Mouse (Mus musculus) hindbrain, postnatal 0 days (tissue): ENCODE results near the gene Lrrc8e. TPM values are rescaled to one million over a fixed set of nuclear protein-coding genes. Genes with fewer than 3 reads are reported as not detected.

Experiments
- ATAC-seq: fragments of 200-750 bp; cut with Nextera tagmentation; 2 replicates; pipeline ENCODE4 v1.8.0; 2017; ENCODE audit warnings: mild to moderate bottlenecking, moderate TSS enrichment, moderate library complexity
- DNase-seq: peaks from one replicate; pipeline ENCODE4 v3.0.0-alpha.2; 2015; ENCODE audit warnings: low spot score
- H3K27ac ChIP-seq: fragments of 300-500 bp; sonication (generic); 2 replicates; pipeline ENCODE4 v1.5.1; 2014; ENCODE audit warnings: mild to moderate bottlenecking
- H3K27me3 ChIP-seq: fragments of 300-500 bp; sonication (generic); 2 replicates; pipeline ENCODE4 v1.6.1; 2014; ENCODE audit warnings: low read length, mixed read lengths; ENCODE audit not compliant: insufficient read depth
- H3K36me3 ChIP-seq: fragments of 300-500 bp; sonication (generic); 2 replicates; pipeline ENCODE4 v1.6.1; 2014; ENCODE audit warnings: low read length, mixed read lengths; ENCODE audit not compliant: insufficient read depth
- H3K4me1 ChIP-seq: fragments of 300-500 bp; sonication (generic); 2 replicates; pipeline ENCODE4 v1.6.1; 2014; ENCODE audit warnings: antibody characterized with exemption, low read length, mixed read lengths; ENCODE audit not compliant: insufficient read depth
- H3K4me2 ChIP-seq: fragments of 300-500 bp; sonication (generic); 2 replicates; pipeline ENCODE4 v1.6.1; 2014; ENCODE audit warnings: low read depth, mild to moderate bottlenecking, low read length, moderate library complexity, mixed read lengths
- H3K4me3 ChIP-seq: fragments of 300-500 bp; sonication (generic); 2 replicates; pipeline ENCODE4 v1.5.1; 2014; ENCODE audit warnings: low read length
- H3K9ac ChIP-seq: fragments of 300-500 bp; sonication (generic); replicated peaks from 2 replicates; pipeline ENCODE4 v1.6.1; 2014; ENCODE audit warnings: mild to moderate bottlenecking, low read length, moderate library complexity, mixed read lengths
- H3K9me3 ChIP-seq: fragments of 300-500 bp; sonication (generic); 2 replicates; pipeline ENCODE4 v1.6.1; 2016; ENCODE audit warnings: low read length, mixed read lengths
- CTCF ChIP-seq: IDR thresholded peaks from 2 replicates; pipeline ENCODE4 v1.5.1; 2016; ENCODE audit warnings: antibody characterized with exemption, control low read depth, low read depth
- WGBS: fragments of 180-500 bp; shearing (Covaris S2); extraction: QIAGEN DNeasy Blood & Tissue Kit; methylation state at CpG from one replicate; pipeline ENCODE4 v1.1.7; 2014; 5-methylcytosine and 5-hydroxymethylcytosine counted together
- polyA plus RNA-seq: library from polyadenylated mRNA; unstranded; fragments of >200 nt; fragmentation: Nextera tagmentation; extraction: Ambion mirVana; gene quantifications from 2 replicates; pipeline ENCODE4 v1.2.1, GENCODE M21; 2015
- total RNA-seq: library from RNA; depleted of rRNA; stranded (reverse); fragments of >200 nt; gene quantifications from 2 replicates; pipeline ENCODE4 v1.2.3, GENCODE M21; 2014

Gene Lrrc8e
- total and polyA plus RNA-seq, 2 experiments from 2014 or later, result not detected

DNA sequence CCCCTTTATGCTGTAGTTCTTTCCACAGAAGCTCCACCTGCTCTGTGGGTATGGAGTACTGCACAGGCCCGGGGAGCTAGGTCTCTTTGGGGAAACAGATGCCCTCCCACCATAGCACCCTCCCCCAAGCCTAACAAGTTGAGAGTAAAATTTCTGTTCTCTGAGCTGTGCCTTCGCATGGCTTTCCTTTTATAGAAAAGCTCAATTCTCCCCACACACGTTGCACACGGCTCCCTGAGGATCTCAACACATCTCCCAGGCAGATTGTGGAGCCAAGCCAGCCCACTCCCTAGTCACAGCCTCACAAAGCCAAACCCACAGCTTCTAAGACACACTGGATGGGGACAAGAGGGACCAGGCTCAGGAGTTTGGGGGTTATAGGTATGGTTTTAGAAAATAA, 30.3 kb downstream of the Lrrc8e start:
- peak overlapping the region; percentile 74 for H3K4me2 ChIP-seq
- H3K4me1 ChIP-seq, result peaks cover 18% of the 10 kb centered on the region
- WGBS, result 19% methylated on average over 4 of the region's 4 CpGs
- H3K9me3 ChIP-seq, result no peaks in the 10 kb centered on the region
- no peaks in the 10 kb centered on the region for H3K27me3 ChIP-seq
- TF ChIP-seq CTCF, result no peak
- peak overlapping the region; percentile 18 for H3K9ac ChIP-seq
- 0 out of 2 replicates have a peak overlapping the region, but pooled peaks have one; percentile 94 for H3K27ac ChIP-seq
- peaks cover 36% of the 10 kb centered on the region; the same call in 1 of the 2 replicates for H3K36me3 ChIP-seq
- DNase-seq, result peak; percentile 48
- H3K4me3 ChIP-seq, result no peak overlapping the region
- ATAC-seq, result no peak

DNA sequence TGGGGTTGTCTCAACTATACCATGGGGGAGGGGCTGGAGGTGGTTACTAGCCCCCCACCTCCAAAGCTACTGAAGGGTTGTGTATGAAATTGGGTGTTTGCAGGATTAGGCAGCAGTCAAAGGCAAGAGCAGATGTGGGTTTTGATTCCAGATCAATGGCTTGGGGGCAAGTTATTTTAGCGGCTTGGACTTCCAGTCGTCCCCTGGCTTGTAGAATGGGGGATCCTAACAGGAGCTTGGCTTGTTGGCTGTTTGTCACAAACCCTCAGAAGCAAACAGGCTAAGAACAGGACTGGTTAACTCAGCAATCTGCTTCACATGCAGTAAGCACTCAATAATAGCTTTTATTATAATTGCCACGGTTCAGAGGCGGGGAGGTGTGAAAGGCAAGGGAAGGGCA, 30.7 kb downstream of the Lrrc8e start:
- TF ChIP-seq CTCF, result no peak
- H3K27ac ChIP-seq, result peak overlapping the region; percentile 94; the same call in 1 of the 2 replicates
- H3K9me3 ChIP-seq, result no peaks in the 10 kb centered on the region
- peak overlapping the region; percentile 74 for H3K4me2 ChIP-seq
- DNase-seq (no peak), ATAC-seq (no peak)
- H3K4me3 ChIP-seq, result peak overlapping the region; percentile 76
- 58% methylated on average over 4 of the region's 4 CpGs for WGBS
- H3K4me1 ChIP-seq, result peaks cover 18% of the 10 kb centered on the region
- peak overlapping the region; percentile 90; the same call in 1 of the 2 replicates for H3K9ac ChIP-seq
- peaks cover 40% of the 10 kb centered on the region; the same call in 1 of the 2 replicates for H3K36me3 ChIP-seq
- no peaks in the 10 kb centered on the region for H3K27me3 ChIP-seq

DNA sequence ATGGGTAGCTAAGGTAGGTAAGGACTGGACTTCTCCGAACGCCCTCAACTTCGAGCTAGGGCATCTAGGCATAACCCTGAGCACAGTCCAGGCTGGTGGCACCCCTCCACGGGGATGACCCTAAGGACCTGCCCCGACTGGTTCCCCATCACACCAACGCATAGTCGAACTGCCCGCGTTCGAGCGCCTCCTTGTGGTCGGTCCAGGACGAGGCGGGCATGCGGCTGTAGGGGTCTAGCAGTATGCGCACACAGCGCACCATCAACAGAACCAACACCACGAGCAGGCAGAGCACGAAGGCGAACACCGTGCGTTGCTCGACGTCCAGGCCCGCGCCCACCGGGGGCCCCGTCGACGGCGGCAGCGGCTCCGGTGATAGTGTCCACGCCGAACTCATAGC, 31.6 kb downstream of the Lrrc8e start:
- Histone ChIP-seq H3K27ac (peak overlapping the region; percentile 94), H3K4me2 (peak overlapping the region; percentile 74), H3K9ac (peak overlapping the region; percentile 90), H3K4me1 (peaks cover 18% of the 10 kb centered on the region), H3K4me3 (peak overlapping the region; percentile 76), H3K36me3 (peaks cover 45% of the 10 kb centered on the region; the same call in 1 of the 2 replicates), H3K9me3 (no peaks in the 10 kb centered on the region), H3K27me3 (no peaks in the 10 kb centered on the region)
- WGBS, result 2% methylated on average over 35 of the region's 35 CpGs
- peak; percentile 71 for ATAC-seq
- DNase-seq, result peak; percentile 85
- TF ChIP-seq CTCF, result peak; percentile 97

DNA sequence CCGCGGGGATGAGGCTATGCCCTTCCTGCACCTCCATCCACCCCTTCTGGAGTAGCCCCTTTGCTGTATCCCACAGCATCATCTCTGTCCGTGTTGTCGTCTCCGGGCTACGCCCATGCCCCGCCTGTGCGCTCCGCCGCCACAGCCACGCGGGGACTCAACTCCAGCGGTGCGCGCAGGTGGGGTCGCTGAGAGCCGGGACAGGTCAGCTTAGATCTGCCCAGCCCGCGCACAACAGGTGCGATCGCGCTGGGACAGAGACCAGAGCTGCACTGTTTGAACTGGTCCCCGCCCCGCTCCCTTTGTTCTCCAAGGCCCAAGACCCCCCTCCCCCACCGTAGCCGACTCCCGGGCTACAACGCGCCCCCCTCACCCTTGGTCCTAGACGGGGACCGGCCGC, 32.1 kb downstream of the Lrrc8e start:
- no peak for TF ChIP-seq CTCF
- H3K27ac ChIP-seq, result peak overlapping the region; percentile 94
- peak overlapping the region; percentile 90 for H3K9ac ChIP-seq
- peaks cover 18% of the 10 kb centered on the region for H3K4me1 ChIP-seq
- H3K4me2 ChIP-seq, result peak overlapping the region; percentile 74
- H3K4me3 ChIP-seq, result peak overlapping the region; percentile 76
- peaks cover 46% of the 10 kb centered on the region; the same call in 1 of the 2 replicates for H3K36me3 ChIP-seq
- H3K27me3 ChIP-seq, result no peaks in the 10 kb centered on the region
- H3K9me3 ChIP-seq, result no peaks in the 10 kb centered on the region
- ATAC-seq, result peak; percentile 74
- peak; percentile 71 for DNase-seq
- WGBS, result under 1% methylated on average over 32 of the region's 32 CpGs

DNA sequence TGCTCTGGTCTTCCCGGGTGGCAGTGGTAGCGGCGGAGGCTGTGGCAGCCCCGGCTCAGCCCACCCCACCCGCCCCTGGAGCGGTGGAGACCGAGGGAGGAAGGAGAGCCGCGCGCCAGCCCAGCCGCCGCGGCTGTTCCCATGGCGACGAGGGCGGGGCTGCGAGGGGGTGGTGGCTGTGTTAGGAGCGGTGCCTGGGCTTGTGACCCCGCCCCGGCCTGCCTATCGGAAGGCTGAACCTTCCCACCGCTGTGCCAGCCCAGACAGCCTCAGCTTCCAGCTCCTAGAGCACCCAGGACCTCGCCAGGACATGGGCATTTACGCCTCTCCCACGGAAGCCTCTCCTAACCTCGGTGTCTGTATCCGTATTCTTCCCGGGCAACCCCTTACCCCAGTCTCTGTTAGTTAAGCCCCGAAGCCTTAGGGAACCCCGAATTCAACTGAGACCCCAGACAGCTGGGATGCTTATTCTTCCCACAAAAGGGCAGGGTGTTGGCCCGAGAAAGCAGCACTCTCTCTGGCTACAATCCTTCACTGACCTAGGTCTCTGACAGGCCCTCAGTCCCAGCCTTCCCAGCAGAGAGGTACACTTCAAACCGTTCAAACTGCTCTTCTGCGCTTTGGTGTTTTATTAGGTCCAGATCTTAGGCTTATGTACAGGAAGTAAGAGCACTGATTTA, 32.6 kb downstream of the Lrrc8e start, which contains the start of gene Ctxn1:
Gene Ctxn1, minus strand, starts transcription at position 150 of the 680 bp plus-strand sequence.
- Histone ChIP-seq H3K4me2 (peak within 1 kb of the TSS; percentile 74), H3K4me1 (peaks cover 18% of the 10 kb centered on the region), H3K9me3 (no peaks in the 10 kb centered on the region), H3K4me3 (peak within 1 kb of the TSS; percentile 76), H3K36me3 (peaks cover 52% of the 10 kb centered on the region; the same call in 1 of the 2 replicates), H3K27ac (peak within 1 kb of the TSS; percentile 94), H3K27me3 (no peaks in the 10 kb centered on the region), H3K9ac (peak within 1 kb of the TSS; percentile 90)
- peak; percentile 94 for DNase-seq
- 5% methylated on average over 30 of the region's 33 CpGs for WGBS
- TF ChIP-seq CTCF, result no peak
- peak; percentile 89 for ATAC-seq

DNA sequence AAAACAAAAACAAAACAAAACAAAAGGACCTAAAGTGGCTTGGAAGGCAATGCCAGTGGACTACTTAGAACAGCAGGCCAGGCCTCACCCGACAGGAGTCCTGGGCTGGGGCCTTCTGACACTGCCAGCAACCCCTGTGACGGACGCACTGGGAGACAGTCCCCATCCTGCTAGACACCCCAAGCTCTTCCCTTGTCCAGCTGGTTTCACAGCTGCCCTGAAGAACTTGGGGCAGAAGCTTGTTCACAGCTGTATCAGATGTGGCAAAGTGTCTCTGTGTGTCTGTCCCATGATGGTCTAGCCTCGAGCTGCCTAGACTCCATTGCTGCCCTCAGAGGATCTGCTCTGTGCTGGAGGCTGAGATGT, 33.2 kb downstream of the Lrrc8e start:
- Histone ChIP-seq H3K36me3 (peaks cover 50% of the 10 kb centered on the region; the same call in 1 of the 2 replicates), H3K9ac (peak overlapping the region; percentile 90; the same call in 1 of the 2 replicates), H3K4me1 (peaks cover 18% of the 10 kb centered on the region), H3K4me3 (no peak overlapping the region; the same call in 1 of the 2 replicates), H3K27me3 (no peaks in the 10 kb centered on the region), H3K9me3 (no peaks in the 10 kb centered on the region), H3K27ac (peak overlapping the region; percentile 94), H3K4me2 (peak overlapping the region; percentile 74)
- WGBS, result 79% methylated on average over 4 of the region's 4 CpGs
- no peak for ATAC-seq
- DNase-seq, result no peak
- TF ChIP-seq CTCF, result no peak
